Mouse (Mus musculus) forebrain, embryonic 11.5 days (tissue): ENCODE measurements around the gene Limch1. TPM values are rescaled to one million over a fixed set of nuclear protein-coding genes. Genes with fewer than 3 reads are reported as not detected.

ENCODE experiments used
- ATAC-seq: fragments of 200-750 bp; cut with Nextera tagmentation; replicated peaks from 2 replicates; pipeline ENCODE4 v1.8.0; 2017; ENCODE audit warnings: moderate TSS enrichment; ENCODE audit not compliant: low FRiP score
- DNase-seq: peaks from one replicate; pipeline ENCODE4 v3.0.0-alpha.2; 2017; ENCODE audit warnings: low spot score
- H3K27ac ChIP-seq: fragments of 300-500 bp; sonication (generic); 2 replicates; pipeline ENCODE4 v1.5.1; 2014; ENCODE audit warnings: low read depth, low read length
- H3K27me3 ChIP-seq: fragments of 300-500 bp; sonication (generic); 2 replicates; pipeline ENCODE4 v1.6.1; 2014; ENCODE audit warnings: mild to moderate bottlenecking, low read length, mixed read lengths; ENCODE audit not compliant: control insufficient read depth, insufficient read depth
- H3K36me3 ChIP-seq: fragments of 300-500 bp; sonication (generic); 2 replicates; pipeline ENCODE4 v1.6.1; 2014; ENCODE audit warnings: mild to moderate bottlenecking, low read length, moderate library complexity, mixed read lengths; ENCODE audit not compliant: control insufficient read depth, insufficient read depth
- H3K4me1 ChIP-seq: fragments of 300-500 bp; sonication (generic); replicated peaks from 2 replicates; pipeline ENCODE4 v1.6.1; 2014; ENCODE audit warnings: low read length, mixed read lengths; ENCODE audit not compliant: control insufficient read depth, insufficient read depth
- H3K4me2 ChIP-seq: fragments of 300-500 bp; sonication (generic); 2 replicates; pipeline ENCODE4 v1.6.1; 2014; ENCODE audit warnings: low read depth, mild to moderate bottlenecking, low read length, moderate library complexity, mixed read lengths; ENCODE audit not compliant: severe bottlenecking
- H3K4me3 ChIP-seq: fragments of 300-500 bp; sonication (generic); 2 replicates; pipeline ENCODE4 v1.5.1; 2014; ENCODE audit warnings: low read depth, low read length
- H3K9ac ChIP-seq: fragments of 300-500 bp; sonication (generic); 2 replicates; pipeline ENCODE4 v1.6.1; 2014; ENCODE audit warnings: low read length
- H3K9me3 ChIP-seq: fragments of 300-500 bp; sonication (generic); 2 replicates; pipeline ENCODE4 v1.6.1; 2016; ENCODE audit warnings: low read length, mixed read lengths; ENCODE audit not compliant: control insufficient read depth
- WGBS: fragments of 180-500 bp; shearing (Covaris S2); extraction: QIAGEN DNeasy Blood & Tissue Kit; methylation state at CpG from one replicate; pipeline ENCODE4 v1.1.7; 2014; 5-methylcytosine and 5-hydroxymethylcytosine counted together
- polyA plus RNA-seq: library from polyadenylated mRNA; unstranded; fragments of >200 nt; fragmentation: Nextera tagmentation; extraction: Ambion mirVana; gene quantifications from 2 replicates; pipeline ENCODE4 v1.2.1, GENCODE M21; 2014

The Limch1 gene
- polyA plus RNA-seq, 1 experiment from 2014 or later = 41.7 TPM

DNA sequence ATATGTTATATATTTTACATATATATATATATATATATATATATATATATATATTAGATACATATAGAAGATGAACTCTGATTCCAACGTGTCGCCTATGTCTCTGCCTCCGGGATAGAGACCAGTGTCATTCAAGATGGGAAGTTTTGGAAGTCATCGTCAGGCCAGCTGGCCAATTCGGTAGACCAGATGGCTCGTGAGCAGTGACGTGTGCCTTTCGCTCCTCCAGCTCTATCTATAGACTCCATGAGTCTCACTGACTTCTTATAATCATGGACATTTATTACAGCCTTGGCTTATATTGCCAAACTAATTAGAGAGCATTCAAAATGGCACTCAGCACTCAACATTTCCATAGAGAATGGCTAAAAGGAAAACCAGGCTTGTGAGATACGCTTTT is 165.0 kb downstream of the Limch1 start:
- 97% methylated on average over 9 of the region's 9 CpGs for WGBS
- H3K27me3 ChIP-seq = no peaks in the 10 kb centered on the region
- DNase-seq (no peak), ATAC-seq (no peak)
- H3K4me1 ChIP-seq = no peaks in the 10 kb centered on the region
- H3K4me2 ChIP-seq = no peak overlapping the region
- H3K4me3 ChIP-seq = no peak overlapping the region
- H3K9me3 ChIP-seq = no peaks in the 10 kb centered on the region
- no peak overlapping the region for H3K27ac ChIP-seq
- H3K36me3 ChIP-seq = no peaks in the 10 kb centered on the region
- no peak overlapping the region for H3K9ac ChIP-seq

DNA sequence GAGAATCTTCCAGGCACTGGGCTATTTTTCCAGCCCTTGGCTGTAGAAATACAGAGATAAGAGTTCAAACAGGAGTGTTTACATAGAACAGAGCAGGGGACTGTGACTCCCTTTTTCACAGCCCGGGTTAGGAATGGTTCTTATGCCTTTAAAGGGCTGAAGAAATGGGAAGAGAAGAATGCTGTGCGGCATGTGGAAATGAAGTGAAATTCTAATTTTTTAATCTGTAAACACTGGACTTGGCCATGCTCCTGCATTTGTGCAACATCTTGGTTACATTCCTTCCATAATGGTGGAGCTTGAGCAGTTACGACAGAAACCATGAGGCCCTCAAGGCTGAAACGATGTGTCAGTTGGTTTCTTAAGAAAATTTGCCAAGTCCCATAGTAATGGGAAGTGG is 165.4 kb downstream of the Limch1 start:
- WGBS = 93% methylated on average over 4 of the region's 4 CpGs
- ATAC-seq (no peak), DNase-seq (no peak)
- H3K27ac ChIP-seq = no peak overlapping the region
- H3K36me3 ChIP-seq = no peaks in the 10 kb centered on the region
- no peaks in the 10 kb centered on the region for H3K27me3 ChIP-seq
- H3K4me3 ChIP-seq = no peak overlapping the region
- H3K9ac ChIP-seq = no peak overlapping the region
- no peaks in the 10 kb centered on the region for H3K4me1 ChIP-seq
- no peak overlapping the region for H3K4me2 ChIP-seq
- no peaks in the 10 kb centered on the region for H3K9me3 ChIP-seq

DNA sequence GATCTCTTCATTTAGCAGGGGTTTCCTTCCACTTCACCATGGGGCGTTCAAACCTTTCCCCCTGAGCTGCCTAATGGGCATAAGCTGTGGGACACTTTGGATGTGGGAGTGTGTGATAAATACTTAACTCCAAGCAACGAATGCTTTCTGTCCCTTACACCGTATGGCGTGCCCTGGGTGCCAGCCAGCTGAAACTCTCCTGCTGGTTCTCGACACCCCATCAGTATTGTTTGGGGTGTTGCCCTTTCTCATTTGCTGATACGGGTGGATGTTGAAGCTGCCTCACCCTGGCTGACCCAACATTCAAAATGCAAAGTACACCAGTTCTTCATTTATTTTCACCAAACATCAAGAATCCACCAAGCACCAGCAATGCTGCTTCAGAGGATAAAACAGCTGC is 168.2 kb downstream of the Limch1 start:
- Histone ChIP-seq H3K27ac (no peak overlapping the region), H3K4me2 (no peak overlapping the region), H3K9me3 (no peaks in the 10 kb centered on the region), H3K4me1 (no peaks in the 10 kb centered on the region), H3K4me3 (no peak overlapping the region), H3K9ac (no peak overlapping the region), H3K36me3 (no peaks in the 10 kb centered on the region), H3K27me3 (no peaks in the 10 kb centered on the region)
- ATAC-seq (no peak), DNase-seq (no peak)
- WGBS = 91% methylated on average over 6 of the region's 6 CpGs

DNA sequence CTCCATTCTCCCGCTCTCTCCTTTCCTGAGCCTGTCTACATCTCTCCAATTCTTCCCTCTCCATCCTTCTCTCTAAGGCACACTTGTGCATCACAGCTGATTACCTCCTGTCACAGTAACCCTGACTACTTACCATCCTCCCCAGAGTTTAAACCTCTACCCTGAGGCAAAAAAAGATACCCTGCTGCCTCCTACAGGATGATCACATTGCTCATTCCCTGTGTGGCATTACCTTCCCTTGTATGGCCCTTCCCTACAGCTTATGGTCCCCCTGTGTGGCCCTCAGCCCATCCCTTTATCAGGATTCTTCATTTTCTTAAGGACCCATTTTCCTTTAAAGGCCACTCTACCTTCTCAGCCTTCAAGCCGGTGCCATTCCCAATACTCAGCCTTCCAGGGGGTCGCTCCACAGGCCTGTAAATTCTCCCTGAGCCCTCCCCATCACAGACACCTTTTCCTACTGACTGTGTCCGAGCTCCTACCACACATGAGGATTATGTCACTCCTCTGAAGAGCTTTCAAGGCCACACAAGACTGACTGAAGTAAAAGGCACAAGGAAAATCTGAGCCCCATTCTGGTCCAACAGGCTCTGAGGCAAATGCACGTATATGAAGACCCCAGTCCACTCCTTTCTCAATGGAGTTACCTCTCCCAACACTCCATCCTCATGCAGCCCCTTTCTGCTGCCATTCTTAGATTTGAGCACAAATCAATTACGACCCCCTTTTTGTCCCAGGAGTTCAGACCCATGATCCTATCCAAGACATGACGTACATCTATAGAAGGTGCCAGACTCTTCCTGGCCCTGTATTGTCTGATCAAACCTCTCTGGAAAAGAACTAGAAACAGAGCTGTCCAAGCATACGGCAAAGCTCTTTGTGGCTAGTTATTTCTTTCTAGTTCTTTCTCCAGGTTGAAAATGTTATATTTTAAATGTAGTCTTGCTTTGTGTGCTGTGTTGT is 172.0 kb downstream of the Limch1 start:
- 67% methylated on average over 8 of the region's 8 CpGs for WGBS
- no peak for DNase-seq
- no peak overlapping the region for H3K9ac ChIP-seq

DNA sequence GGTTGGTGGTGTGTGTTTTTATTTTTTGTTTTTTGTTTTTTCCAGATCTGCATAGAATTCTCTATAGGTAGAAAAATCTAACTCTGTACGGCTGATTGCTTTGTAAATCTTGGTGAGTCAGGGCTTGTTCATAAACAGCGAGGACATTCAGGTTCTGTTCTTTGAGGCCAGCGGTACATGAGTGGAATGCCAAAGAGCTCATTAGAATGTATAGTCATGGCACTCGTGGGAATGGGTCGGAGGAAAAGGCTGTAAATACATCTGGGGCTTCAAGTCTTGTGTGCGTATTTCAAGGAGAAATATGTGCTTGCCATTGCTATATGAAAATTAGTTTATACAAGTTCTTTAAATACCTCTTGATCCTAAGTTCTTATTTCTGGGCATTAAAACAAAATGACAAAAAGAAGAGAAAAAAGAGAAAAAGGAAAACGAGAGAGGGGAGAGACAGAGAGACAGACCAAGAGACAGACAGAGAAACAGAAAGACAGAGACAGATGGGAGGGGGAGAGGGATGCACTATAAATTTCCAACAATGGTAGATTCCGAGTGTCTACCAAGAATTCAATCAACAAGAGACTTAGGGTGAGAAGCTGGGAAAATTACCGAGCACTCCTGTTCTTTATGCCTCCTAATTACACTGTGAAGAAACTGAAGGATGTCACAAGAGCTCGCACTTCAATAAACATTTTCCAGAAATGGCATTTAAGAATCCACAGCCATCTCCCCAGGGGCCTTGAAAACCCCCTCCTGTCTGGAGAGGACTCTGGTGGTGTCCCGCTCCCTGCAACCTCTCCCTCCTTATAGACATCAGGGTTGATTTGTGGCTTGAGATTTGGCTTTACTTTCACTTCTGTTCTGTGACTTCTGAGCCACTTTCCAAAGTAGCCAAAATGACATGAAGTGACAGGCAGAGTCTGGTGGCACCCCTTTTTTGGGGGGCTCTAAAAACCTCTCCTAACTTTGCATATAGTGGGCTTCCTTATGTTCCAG is 173.0 kb downstream of the Limch1 start:
- H3K36me3 ChIP-seq = no peaks in the 10 kb centered on the region
- H3K4me1 ChIP-seq = no peaks in the 10 kb centered on the region
- H3K27ac ChIP-seq = peak overlapping the region; percentile 33; the same call in 1 of the 2 replicates
- no peaks in the 10 kb centered on the region for H3K9me3 ChIP-seq
- WGBS = 43% methylated on average over 11 of the region's 11 CpGs
- no peak overlapping the region for H3K4me3 ChIP-seq
- peak; percentile 60 for DNase-seq
- no peak overlapping the region for H3K9ac ChIP-seq
- ATAC-seq = peak; percentile 88
- no peaks in the 10 kb centered on the region for H3K27me3 ChIP-seq
- no peak overlapping the region for H3K4me2 ChIP-seq

More for the DNA sequence above, 172.0 kb downstream of the Limch1 start:
- no peak overlapping the region for H3K4me3 ChIP-seq
- H3K4me1 ChIP-seq = no peaks in the 10 kb centered on the region
- no peaks in the 10 kb centered on the region for H3K27me3 ChIP-seq
- H3K4me2 ChIP-seq = no peak overlapping the region
- H3K36me3 ChIP-seq = no peaks in the 10 kb centered on the region
- H3K27ac ChIP-seq = peak overlapping the region; percentile 32
- no peaks in the 10 kb centered on the region for H3K9me3 ChIP-seq
- ATAC-seq = peak; percentile 73

DNA sequence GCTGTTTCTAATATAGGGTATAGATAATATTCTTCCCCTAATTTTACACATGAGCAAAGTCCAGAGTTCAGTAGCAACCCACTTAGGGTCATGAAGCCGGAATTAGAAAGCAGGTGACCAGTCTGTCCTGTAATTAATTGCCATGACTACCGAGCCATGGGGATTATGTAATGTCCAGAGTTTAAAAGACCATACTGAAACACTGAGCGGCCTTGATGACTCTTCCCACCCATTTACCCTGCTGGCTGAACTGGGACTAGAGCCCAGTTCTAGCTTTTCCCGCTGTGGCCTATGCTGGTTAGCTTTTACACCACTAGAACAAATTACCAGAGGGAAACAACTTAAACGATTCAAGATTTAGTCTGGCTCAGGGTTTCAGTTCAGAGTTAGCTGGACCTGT is 177.0 kb downstream of the Limch1 start:
- 71% methylated on average over 5 of the region's 5 CpGs for WGBS
- DNase-seq = no peak
- Histone ChIP-seq H3K4me2 (no peak overlapping the region), H3K4me1 (no peaks in the 10 kb centered on the region), H3K27me3 (no peaks in the 10 kb centered on the region), H3K9me3 (no peaks in the 10 kb centered on the region), H3K9ac (no peak overlapping the region), H3K4me3 (no peak overlapping the region), H3K36me3 (no peaks in the 10 kb centered on the region), H3K27ac (no peak overlapping the region)
- ATAC-seq = no peak

DNA sequence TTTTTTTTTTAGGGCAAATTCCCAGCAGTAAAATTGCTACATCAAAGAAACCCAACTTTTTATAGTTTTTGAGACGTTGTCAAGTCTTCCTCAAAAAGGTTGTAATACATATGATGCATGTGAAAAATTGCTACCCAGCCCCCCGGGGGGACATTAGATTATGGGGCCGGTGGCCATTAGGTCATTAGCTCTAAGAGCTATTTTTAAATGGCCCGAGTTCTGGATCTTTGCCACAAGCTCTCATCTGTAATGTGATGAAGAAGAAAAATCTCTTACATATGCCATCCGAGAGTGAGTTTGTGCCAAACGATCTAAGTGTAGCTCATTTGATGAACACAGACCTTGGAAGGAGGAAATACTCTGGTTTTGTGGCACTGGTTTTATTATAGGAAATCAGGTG is 183.7 kb downstream of the Limch1 start:
- Histone ChIP-seq H3K9ac (no peak overlapping the region), H3K4me3 (no peak overlapping the region), H3K4me2 (no peak overlapping the region), H3K4me1 (no peaks in the 10 kb centered on the region), H3K9me3 (no peaks in the 10 kb centered on the region), H3K27me3 (no peaks in the 10 kb centered on the region), H3K36me3 (no peaks in the 10 kb centered on the region), H3K27ac (no peak overlapping the region)
- WGBS = 87% methylated on average over 6 of the region's 6 CpGs
- DNase-seq = no peak
- ATAC-seq = no peak

DNA sequence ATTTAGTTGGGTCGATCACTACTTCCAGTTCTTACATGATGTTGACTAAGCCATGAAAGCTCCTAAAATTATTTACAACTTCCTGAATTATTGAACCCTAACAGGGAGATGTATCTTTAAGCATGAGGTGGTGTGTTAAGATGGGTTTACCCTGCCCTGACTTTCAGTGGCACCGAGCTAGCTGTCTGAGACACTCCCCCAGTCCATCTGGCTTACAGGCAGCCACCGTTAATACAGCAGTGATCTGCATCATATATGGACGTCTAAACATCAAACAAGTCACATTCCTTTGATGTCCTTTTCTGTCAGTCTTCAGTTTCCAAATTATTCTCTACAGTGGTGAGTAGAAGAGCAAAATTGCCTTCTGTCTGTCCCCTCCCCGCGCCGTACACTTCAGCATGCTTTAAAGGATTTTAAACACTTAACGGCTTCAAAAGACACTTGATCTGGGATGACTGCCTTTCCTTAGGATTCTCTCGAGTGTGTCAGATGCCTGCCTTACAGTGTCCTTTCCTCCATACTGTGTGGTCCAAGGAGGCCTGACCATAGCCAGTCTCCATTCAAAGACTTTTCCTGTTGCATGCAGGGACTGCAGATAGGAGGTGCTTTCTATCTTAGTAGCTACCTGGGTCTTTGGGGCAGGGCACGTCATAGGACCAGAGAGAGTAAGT is 187.6 kb downstream of the Limch1 start:
- Histone ChIP-seq H3K4me2 (no peak overlapping the region), H3K9me3 (no peaks in the 10 kb centered on the region), H3K9ac (no peak overlapping the region), H3K4me1 (no peaks in the 10 kb centered on the region), H3K27ac (no peak overlapping the region), H3K36me3 (no peaks in the 10 kb centered on the region), H3K27me3 (no peaks in the 10 kb centered on the region), H3K4me3 (no peak overlapping the region)
- DNase-seq (no peak), ATAC-seq (no peak)
- 71% methylated on average over 10 of the region's 10 CpGs for WGBS
